Mouse (Mus musculus) neural tube, embryonic 14.5 days (tissue): Measurements from ENCODE around the gene Atp7a. TPM values are rescaled to one million over a fixed set of nuclear protein-coding genes. Genes with fewer than 3 reads are reported as not detected.
A peak's percentile ranks its signal among the peaks of the same experiment; 100 is the strongest.
"Not testable (repeated sequence)": the region's sequence is repeated elsewhere in the genome, so short reads cannot be mapped to it uniquely, and the experiment has no call there.

ENCODE experiments used
- ATAC-seq: fragments of 200-750 bp; cut with Nextera tagmentation; 2 replicates; pipeline ENCODE4 v1.8.0; 2017; ENCODE audit warnings: low read depth, mild to moderate bottlenecking, moderate TSS enrichment, moderate library complexity
- H3K27ac ChIP-seq: fragments of 300-500 bp; sonication (generic); 2 replicates; pipeline ENCODE4 v1.5.1; 2014; ENCODE audit warnings: low read depth, mild to moderate bottlenecking, control low read depth, low read length, moderate library complexity, mixed read lengths
- H3K27me3 ChIP-seq: fragments of 300-500 bp; sonication (generic); 2 replicates; pipeline ENCODE4 v1.6.1; 2014; ENCODE audit warnings: low read length; ENCODE audit not compliant: control insufficient read depth, insufficient read depth
- H3K36me3 ChIP-seq: fragments of 300-500 bp; sonication (generic); 2 replicates; pipeline ENCODE4 v1.6.1; 2014; ENCODE audit warnings: low read length, mixed read lengths; ENCODE audit not compliant: control insufficient read depth, insufficient read depth
- H3K4me1 ChIP-seq: fragments of 300-500 bp; sonication (generic); 2 replicates; pipeline ENCODE4 v1.6.1; 2014; ENCODE audit warnings: low read length; ENCODE audit not compliant: control insufficient read depth, insufficient read depth
- H3K4me2 ChIP-seq: fragments of 300-500 bp; sonication (generic); 2 replicates; pipeline ENCODE4 v1.6.1; 2014; ENCODE audit warnings: mild to moderate bottlenecking, low read depth, low read length, control low read depth
- H3K4me3 ChIP-seq: fragments of 300-500 bp; sonication (generic); 2 replicates; pipeline ENCODE4 v1.5.1; 2014; ENCODE audit warnings: low read depth, low read length, control low read depth, mixed read lengths
- H3K9ac ChIP-seq: fragments of 300-500 bp; sonication (generic); replicated peaks from 2 replicates; pipeline ENCODE4 v1.6.1; 2014; ENCODE audit warnings: low read depth, mild to moderate bottlenecking, control low read depth, low read length, mixed read lengths
- H3K9me3 ChIP-seq: fragments of 300-500 bp; sonication (generic); 2 replicates; pipeline ENCODE4 v1.6.1; 2016; ENCODE audit warnings: low read length; ENCODE audit not compliant: control insufficient read depth
- WGBS: fragments of 180-500 bp; shearing (Covaris S2); extraction: QIAGEN DNeasy Blood & Tissue Kit; methylation state at CpG from one replicate; pipeline ENCODE4 v1.1.7; 2014; 5-methylcytosine and 5-hydroxymethylcytosine counted together
- polyA plus RNA-seq: library from polyadenylated mRNA; unstranded; fragments of >200 nt; fragmentation: Nextera tagmentation; extraction: Ambion mirVana; gene quantifications from 2 replicates; pipeline ENCODE4 v1.2.1, GENCODE M21; 2014

Atp7a gene
- 12.3 and 19.9 TPM in 2 replicates for polyA plus RNA-seq

GRCm38 (mm10) chrX:106026418-106027342 is at the start of gene Atp7a:
Atp7a (plus strand) TSS chrX:106027276.
- no peaks in the 10 kb centered on the region for H3K9me3 ChIP-seq
- H3K36me3 ChIP-seq = no peaks in the 10 kb centered on the region
- H3K9ac ChIP-seq = peak within 1 kb of the TSS; percentile 47
- peak; percentile 98 for ATAC-seq
- peak within 1 kb of the TSS; percentile 48 for H3K4me3 ChIP-seq
- no peaks in the 10 kb centered on the region for H3K27me3 ChIP-seq
- peak within 1 kb of the TSS; percentile 16; the same call in 1 of the 2 replicates for H3K27ac ChIP-seq
- 10% methylated on average over 28 of the region's 36 CpGs for WGBS
- H3K4me1 ChIP-seq = no peaks in the 10 kb centered on the region
- peak within 1 kb of the TSS; percentile 51 for H3K4me2 ChIP-seq

- Histone ChIP-seq H3K27me3 (no peaks in the 10 kb centered on the region), H3K9me3 (no peaks in the 10 kb centered on the region), H3K27ac (no peak overlapping the region), H3K4me2 (no peak overlapping the region), H3K4me3 (no peak overlapping the region), H3K9ac (no peak overlapping the region), H3K36me3 (no peaks in the 10 kb centered on the region), H3K4me1 (no peaks in the 10 kb centered on the region)
- ATAC-seq = no peak
- 86% methylated on average over 1 of the region's 1 CpGs for WGBS
Observed at GRCm38 (mm10) chrX:106001605-106002004, 25.5 kb upstream of the Atp7a start.

GRCm38 (mm10) chrX:106010762-106011161 is 16.3 kb upstream of the Atp7a start:
- WGBS = 10% methylated on average over 3 of the region's 3 CpGs
- ATAC-seq = no peak
- H3K9ac ChIP-seq = no peak overlapping the region

GRCm38 (mm10) chrX:106011465-106012159 is 15.5 kb upstream of the Atp7a start, which contains the start of gene Magt1:
Magt1 (minus strand) TSS chrX:106011906.
- Histone ChIP-seq H3K27ac (peak within 1 kb of the TSS; percentile 74), H3K27me3 (no peaks in the 10 kb centered on the region), H3K4me1 (no peaks in the 10 kb centered on the region), H3K9ac (peak within 1 kb of the TSS; percentile 41; the same call in 1 of the 2 replicates), H3K4me2 (peak within 1 kb of the TSS; percentile 46), H3K9me3 (no peaks in the 10 kb centered on the region), H3K36me3 (no peaks in the 10 kb centered on the region), H3K4me3 (peak within 1 kb of the TSS; percentile 50)
- WGBS = 12% methylated on average over 42 of the region's 45 CpGs
- peak; percentile 92 for ATAC-seq

More at GRCm38 (mm10) chrX:106010762-106011161, 16.3 kb upstream of the Atp7a start:
- Histone ChIP-seq H3K9me3 (no peaks in the 10 kb centered on the region), H3K27me3 (no peaks in the 10 kb centered on the region), H3K27ac (no peak overlapping the region), H3K4me2 (peak overlapping the region; percentile 46), H3K4me1 (no peaks in the 10 kb centered on the region), H3K4me3 (peak overlapping the region; percentile 50), H3K36me3 (no peaks in the 10 kb centered on the region)

- Histone ChIP-seq H3K9me3 (no peaks in the 10 kb centered on the region), H3K4me2 (peak overlapping the region; percentile 36), H3K4me3 (peak overlapping the region; percentile 50), H3K27me3 (no peaks in the 10 kb centered on the region), H3K4me1 (no peaks in the 10 kb centered on the region), H3K36me3 (no peaks in the 10 kb centered on the region), H3K27ac (peak overlapping the region; percentile 74; the same call in 1 of the 2 replicates), H3K9ac (no peak overlapping the region)
- no peak for ATAC-seq
- 75% methylated on average over 3 of the region's 3 CpGs for WGBS
Observed at GRCm38 (mm10) chrX:106012559-106012958, 14.5 kb upstream of the Atp7a start.

- WGBS = 20% methylated on average over 2 of the region's 2 CpGs
- Histone ChIP-seq H3K9me3 (no peaks in the 10 kb centered on the region), H3K4me3 (no peak overlapping the region), H3K36me3 (no peaks in the 10 kb centered on the region), H3K4me1 (no peaks in the 10 kb centered on the region), H3K27ac (no peak overlapping the region), H3K4me2 (no peak overlapping the region), H3K27me3 (no peaks in the 10 kb centered on the region), H3K9ac (no peak overlapping the region)
- no peak for ATAC-seq
Observed at GRCm38 (mm10) chrX:106013217-106013616, 13.9 kb upstream of the Atp7a start.

GRCm38 (mm10) chrX:106014741-106015377 is 12.2 kb upstream of the Atp7a start:
- not testable (repeated sequence) for H3K36me3 ChIP-seq, H3K27ac ChIP-seq, ATAC-seq, H3K27me3 ChIP-seq, H3K9me3 ChIP-seq, H3K4me3 ChIP-seq, H3K4me1 ChIP-seq, H3K9ac ChIP-seq
- 0 out of 2 replicates have a peak overlapping the region, but pooled peaks have one; percentile 1 for H3K4me2 ChIP-seq
- WGBS = 75% methylated on average over 2 of the region's 2 CpGs

GRCm38 (mm10) chrX:106015571-106016322 is 11.3 kb upstream of the Atp7a start, which contains the start of gene Cox7b:
Cox7b (plus strand) TSS chrX:106015700.
- H3K27ac ChIP-seq = peak within 1 kb of the TSS; percentile 81
- peak within 1 kb of the TSS; percentile 51 for H3K4me3 ChIP-seq
- H3K9ac ChIP-seq = peak within 1 kb of the TSS; percentile 57
- peak within 1 kb of the TSS; percentile 42; the same call in 1 of the 2 replicates for H3K4me2 ChIP-seq
- no peaks in the 10 kb centered on the region for H3K4me1 ChIP-seq
- no peaks in the 10 kb centered on the region for H3K36me3 ChIP-seq
- no peaks in the 10 kb centered on the region for H3K27me3 ChIP-seq
- WGBS = 17% methylated on average over 26 of the region's 26 CpGs
- peak; percentile 52 for ATAC-seq
- no peaks in the 10 kb centered on the region for H3K9me3 ChIP-seq
